Mouse (Mus musculus) heart, adult 2 months (tissue): ENCODE results near the gene Pi4k2b. TPM values are rescaled to one million over a fixed set of nuclear protein-coding genes. Genes with fewer than 3 reads are reported as not detected.

Experiments
- DNase-seq, 2 experiments: peaks; one replicate each; pipeline ENCODE4 v3.0.0; 2021
- H3K27ac ChIP-seq: fragments of 200-600 bp; 2 replicates; pipeline ENCODE4 v1.8.1; 2022
- H3K27me3 ChIP-seq: fragments of 200-500 bp; 2 replicates; pipeline ENCODE4 v1.6.1; 2012; ENCODE audit warnings: mild to moderate bottlenecking, low read length, inconsistent platforms, mixed read lengths; ENCODE audit not compliant: control insufficient read depth, insufficient read depth
- H3K36me3 ChIP-seq: fragments of 200-500 bp; 2 replicates; pipeline ENCODE4 v1.6.1; 2012; ENCODE audit warnings: low read length, inconsistent platforms; ENCODE audit not compliant: control insufficient read depth, insufficient read depth
- H3K4me1 ChIP-seq: fragments of 200-500 bp; 2 replicates; pipeline ENCODE4 v1.6.1; 2011; ENCODE audit warnings: low read length; ENCODE audit not compliant: control insufficient read depth, insufficient read depth
- H3K4me3 ChIP-seq: fragments of 200-600 bp; 2 replicates; pipeline ENCODE4 v1.8.1; 2022
- H3K79me2 ChIP-seq: fragments of 200-500 bp; replicated peaks from 2 replicates; pipeline ENCODE4 v1.6.1; 2012; ENCODE audit warnings: mild to moderate bottlenecking, inconsistent platforms, low read length, moderate library complexity, mixed read lengths; ENCODE audit not compliant: control insufficient read depth, insufficient read depth
- H3K9ac ChIP-seq: fragments of 200-500 bp; 2 replicates; pipeline ENCODE4 v1.6.1; 2012; ENCODE audit warnings: low read depth, mild to moderate bottlenecking, control low read depth, inconsistent platforms, low read length, mixed read lengths
- CTCF ChIP-seq: fragments of 200-600 bp; IDR thresholded peaks from 2 replicates; pipeline ENCODE4 v1.8.1; 2022; ENCODE audit warnings: antibody characterized with exemption, mild to moderate bottlenecking, moderate library complexity
- EP300 ChIP-seq: fragments of 200-500 bp; IDR thresholded peaks from 2 replicates; pipeline ENCODE4 v1.6.1; 2011; ENCODE audit warnings: low read depth, low read length, control low read depth; ENCODE audit not compliant: insufficient read depth
- POLR2A ChIP-seq: fragments of 200-500 bp; IDR thresholded peaks from 2 replicates; pipeline ENCODE4 v1.6.1; 2011; ENCODE audit warnings: mild to moderate bottlenecking, low read depth, low read length, control low read depth; ENCODE audit not compliant: insufficient read depth
- WGBS: fragments of 180-500 bp; shearing (Covaris S2); methylation state at CpG from one replicate; pipeline ENCODE4 v1.1.7; 2018; 5-methylcytosine and 5-hydroxymethylcytosine counted together
- intact Hi-C: fragments of 180-260 bp; cut with DNase I; formaldehyde crosslinking; loops from one replicate; pipeline ENCODE4 v1.15.1; 2025
- polyA plus RNA-seq: library from polyadenylated mRNA; depleted of rRNA; stranded (reverse); fragments of >200 nt; gene quantifications from 2 replicates; pipeline ENCODE4 v1.2.3, GENCODE M21; 2012; rRNA removed
- total RNA-seq, 2 experiments: library from RNA; stranded (reverse); gene quantifications; 2 replicates each; pipeline ENCODE4 v1.2.3; 2021

Gene Pi4k2b
- total and polyA plus RNA-seq, 3 experiments: 1.1 to 2.3 (median 1.9) TPM

DNA sequence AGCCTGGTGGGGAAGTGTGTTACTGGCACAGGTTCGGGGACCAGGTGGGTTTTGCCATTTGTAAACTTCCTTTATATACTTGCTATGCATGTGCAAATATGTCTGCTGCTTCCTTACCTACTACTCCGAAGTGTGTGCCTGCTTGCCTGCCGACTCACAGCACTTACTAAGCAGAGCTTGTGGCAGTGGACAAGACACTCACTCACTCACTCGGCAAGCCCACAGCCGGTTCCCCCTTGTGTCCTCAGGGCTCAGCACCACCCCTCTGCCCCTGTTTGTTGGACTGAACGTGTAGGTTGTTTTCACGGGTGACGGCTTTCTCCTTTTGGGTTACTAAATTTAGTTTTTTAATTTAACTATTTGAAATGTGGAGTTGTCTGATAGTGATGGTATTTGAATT, 65.0 kb downstream of the Pi4k2b start:
- Histone ChIP-seq H3K27me3 (no peaks in the 10 kb centered on the region), H3K36me3 (no peaks in the 10 kb centered on the region), H3K9ac (no peak overlapping the region), H3K79me2 (no peaks in the 10 kb centered on the region), H3K4me1 (no peaks in the 10 kb centered on the region), H3K27ac (no peak overlapping the region), H3K4me3 (no peak overlapping the region)
- TF ChIP-seq POLR2A (no peak), CTCF (no peak), EP300 (no peak)
- intact Hi-C loops: no loop called here
- WGBS: 73% methylated on average over 8 of the region's 8 CpGs
- no peak for DNase-seq

DNA sequence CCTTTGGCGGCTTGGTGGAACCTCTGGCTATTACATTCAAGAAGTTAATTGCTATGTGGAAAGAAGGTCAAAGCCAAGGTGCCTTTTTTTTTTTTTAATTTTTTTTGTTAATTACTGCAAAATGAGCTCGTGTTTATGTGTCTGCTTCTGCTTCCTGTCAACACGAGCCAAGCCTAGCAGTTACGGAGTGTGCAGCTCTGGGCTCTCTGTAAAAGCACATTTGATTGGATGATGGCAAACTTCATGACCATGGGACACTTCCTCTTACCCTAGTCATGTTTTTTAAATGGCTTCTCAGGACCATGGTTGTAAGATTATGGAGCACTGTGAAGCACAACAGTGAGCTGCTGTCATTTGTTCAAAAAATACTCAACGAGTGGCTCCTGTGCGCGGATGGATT, 65.7 kb downstream of the Pi4k2b start:
- TF ChIP-seq POLR2A (no peak), CTCF (no peak), EP300 (no peak)
- Histone ChIP-seq H3K4me1 (no peaks in the 10 kb centered on the region), H3K36me3 (no peaks in the 10 kb centered on the region), H3K79me2 (no peaks in the 10 kb centered on the region), H3K27me3 (no peaks in the 10 kb centered on the region), H3K4me3 (no peak overlapping the region), H3K27ac (no peak overlapping the region), H3K9ac (no peak overlapping the region)
- DNase-seq: no peak
- 76% methylated on average over 7 of the region's 7 CpGs for WGBS
- intact Hi-C loops: no loop called here

DNA sequence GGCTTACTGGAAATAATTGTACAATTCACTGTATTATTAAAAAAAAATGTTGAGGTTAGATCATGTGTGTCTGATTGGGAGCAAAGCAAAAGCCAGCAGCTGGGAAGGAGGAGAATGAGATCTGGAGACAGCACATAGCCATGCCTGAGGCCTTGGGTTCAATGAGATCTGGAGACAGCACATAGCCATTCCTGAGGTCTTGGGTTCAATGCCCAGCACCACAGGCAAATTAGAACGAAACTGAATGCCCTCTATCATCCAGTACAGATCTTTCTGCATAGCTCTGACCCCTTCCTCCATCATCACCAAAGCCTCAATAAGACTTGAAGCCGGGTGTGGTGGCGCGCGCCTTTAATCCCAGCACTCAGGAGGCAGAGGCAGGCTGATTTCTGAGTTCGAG, 69.1 kb downstream of the Pi4k2b start:
- Histone ChIP-seq H3K36me3 (no peaks in the 10 kb centered on the region), H3K27ac (no peak overlapping the region), H3K79me2 (no peaks in the 10 kb centered on the region), H3K4me1 (no peaks in the 10 kb centered on the region), H3K4me3 (no peak overlapping the region), H3K27me3 (no peaks in the 10 kb centered on the region), H3K9ac (no peak overlapping the region)
- DNase-seq: no peak
- intact Hi-C loops: no loop called here
- 90% methylated on average over 6 of the region's 6 CpGs for WGBS
- TF ChIP-seq CTCF: no peak
- TF ChIP-seq EP300: no peak
- TF ChIP-seq POLR2A: no peak

DNA sequence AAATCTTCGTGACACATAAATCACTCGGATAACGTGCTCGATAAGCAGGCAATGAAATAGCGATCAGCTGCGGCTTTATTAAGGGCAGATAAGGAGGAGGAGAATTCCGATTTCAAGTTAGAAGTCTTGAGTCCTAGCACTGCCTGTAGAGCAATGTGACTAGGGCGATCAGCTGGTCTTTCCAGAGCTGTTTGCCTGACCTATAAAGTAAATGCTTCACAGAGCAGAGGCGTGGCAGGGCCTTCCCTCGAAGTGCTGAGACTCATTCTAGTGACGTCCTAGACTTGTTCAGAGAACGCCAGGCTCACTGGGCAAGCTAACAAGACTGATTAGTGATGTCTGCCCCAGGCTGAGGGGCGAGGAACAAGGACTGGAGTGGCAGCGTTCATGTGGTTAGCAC, 69.7 kb downstream of the Pi4k2b start:
- intact Hi-C loops: no loop called here
- WGBS: 93% methylated on average over 14 of the region's 14 CpGs

DNA sequence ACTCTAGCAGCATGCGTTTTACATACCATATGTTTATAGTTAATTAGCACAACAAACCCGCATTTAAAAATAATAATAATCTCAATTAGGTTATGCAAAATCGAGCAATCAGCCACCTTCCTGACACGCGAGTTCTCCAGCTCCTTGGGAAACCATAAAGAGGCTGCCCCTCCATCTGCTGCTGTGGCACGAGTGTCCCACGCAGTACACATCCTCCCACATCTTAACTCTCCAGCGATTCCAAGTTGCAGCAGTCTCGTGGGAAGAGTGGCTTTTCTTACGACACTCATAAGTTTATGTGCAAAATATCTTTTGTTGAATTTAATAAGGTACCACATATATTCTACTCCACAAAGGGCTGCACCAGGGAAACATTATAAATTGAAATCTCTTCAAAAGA, 71.1 kb downstream of the Pi4k2b start:
- H3K4me1 ChIP-seq: no peaks in the 10 kb centered on the region
- H3K27me3 ChIP-seq: no peaks in the 10 kb centered on the region
- intact Hi-C loops: no loop called here
- no peaks in the 10 kb centered on the region for H3K79me2 ChIP-seq
- H3K4me3 ChIP-seq: no peak overlapping the region
- H3K36me3 ChIP-seq: no peaks in the 10 kb centered on the region
- 88% methylated on average over 10 of the region's 10 CpGs for WGBS
- DNase-seq: no peak
- TF ChIP-seq CTCF: no peak
- H3K27ac ChIP-seq: no peak overlapping the region
- H3K9ac ChIP-seq: no peak overlapping the region

More for the DNA sequence above, 69.7 kb downstream of the Pi4k2b start:
- Histone ChIP-seq H3K4me1 (no peaks in the 10 kb centered on the region), H3K79me2 (no peaks in the 10 kb centered on the region), H3K36me3 (no peaks in the 10 kb centered on the region), H3K27me3 (no peaks in the 10 kb centered on the region), H3K4me3 (no peak overlapping the region), H3K27ac (no peak overlapping the region), H3K9ac (no peak overlapping the region)
- no peak for TF ChIP-seq CTCF
- no peak for TF ChIP-seq EP300
- TF ChIP-seq POLR2A: no peak
- DNase-seq: no peak

DNA sequence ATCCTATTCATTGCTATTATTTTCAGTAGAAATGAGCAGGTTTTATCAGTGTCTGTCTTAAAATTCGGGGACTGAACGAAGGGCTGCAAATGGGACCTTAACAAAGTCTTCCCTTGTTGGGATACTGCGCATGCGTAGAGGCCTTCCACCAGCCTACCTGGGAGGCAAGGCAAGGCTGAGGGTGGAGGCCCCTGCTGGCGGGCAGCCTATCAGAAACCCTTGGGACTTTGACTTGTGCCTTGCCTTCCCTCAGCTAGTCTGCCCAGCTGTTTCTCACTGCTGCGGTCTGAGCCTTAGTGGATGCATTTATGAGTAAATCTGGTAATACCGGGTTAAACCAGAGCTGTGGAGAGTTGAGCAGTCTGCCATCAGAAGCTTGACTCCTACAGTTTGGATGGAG, 71.9 kb downstream of the Pi4k2b start:
- H3K9ac ChIP-seq: no peak overlapping the region
- H3K4me1 ChIP-seq: no peaks in the 10 kb centered on the region
- H3K27ac ChIP-seq: no peak overlapping the region
- TF ChIP-seq CTCF (no peak), POLR2A (no peak)
- H3K79me2 ChIP-seq: no peaks in the 10 kb centered on the region
- no peaks in the 10 kb centered on the region for H3K36me3 ChIP-seq
- H3K4me3 ChIP-seq: no peak overlapping the region
- no peaks in the 10 kb centered on the region for H3K27me3 ChIP-seq
- 92% methylated on average over 7 of the region's 7 CpGs for WGBS
- intact Hi-C loops: no loop called here
- no peak for DNase-seq

DNA sequence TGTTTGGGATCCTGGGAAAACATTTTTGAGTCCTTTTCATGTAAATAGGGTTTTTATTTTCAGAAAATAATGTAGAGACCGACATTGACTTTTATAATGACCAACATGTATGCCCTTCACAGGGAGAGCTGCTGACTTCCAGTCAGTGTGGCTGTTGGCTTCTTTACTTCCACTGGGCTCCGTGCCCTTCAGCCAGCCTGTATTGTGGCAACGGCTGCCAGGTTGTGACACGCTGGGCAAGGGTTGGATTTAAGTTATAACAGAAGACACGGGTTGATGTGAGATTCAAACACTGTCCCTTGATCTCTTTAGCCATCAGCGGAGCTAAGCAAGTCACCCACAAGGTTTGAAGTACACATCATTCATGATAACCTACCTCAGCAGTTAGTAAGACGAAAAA, 77.3 kb downstream of the Pi4k2b start:
- H3K9ac ChIP-seq: no peak overlapping the region
- no peak overlapping the region for H3K27ac ChIP-seq
- 85% methylated on average over 7 of the region's 7 CpGs for WGBS
- no peak for DNase-seq
- intact Hi-C loops: no loop called here
- H3K36me3 ChIP-seq: no peaks in the 10 kb centered on the region
- no peaks in the 10 kb centered on the region for H3K79me2 ChIP-seq
- no peaks in the 10 kb centered on the region for H3K4me1 ChIP-seq
- no peaks in the 10 kb centered on the region for H3K27me3 ChIP-seq
- no peak overlapping the region for H3K4me3 ChIP-seq
- TF ChIP-seq POLR2A (no peak), EP300 (no peak), CTCF (no peak)

Other genes starting within 250 kb of the Pi4k2b start
- gene Lgi2, start 175.1 kb upstream of the Pi4k2b start, total RNA-seq: under 1 TPM; 0.32 to 0.39 TPM
- gene Lgi2, start 175.1 kb upstream of the Pi4k2b start, polyA plus RNA-seq: 0.79 and 0.88 TPM in 2 replicates
- 1 to 10 TPM; 5.2 to 6.1 TPM for gene Sepsecs, start 71.9 kb upstream of the Pi4k2b start, total RNA-seq
- gene Sepsecs, start 71.9 kb upstream of the Pi4k2b start, polyA plus RNA-seq: 3.0 and 5.6 TPM in 2 replicates
- 1 to 10 TPM; 5.0 to 5.2 TPM for gene Zcchc4, start 33.8 kb downstream of the Pi4k2b start, total RNA-seq
- 4.5 and 7.3 TPM in 2 replicates for gene Zcchc4, start 33.8 kb downstream of the Pi4k2b start, polyA plus RNA-seq
- 10 to 100 TPM; 37.4 to 38.8 TPM for gene Anapc4, start 92.4 kb downstream of the Pi4k2b start, total RNA-seq
- 17.3 and 50.3 TPM in 2 replicates for gene Anapc4, start 92.4 kb downstream of the Pi4k2b start, polyA plus RNA-seq